Mouse (Mus musculus) liver, postnatal 0 days (tissue): ENCODE data around the gene Popdc3. TPM values are rescaled to one million over a fixed set of nuclear protein-coding genes. Genes with fewer than 3 reads are reported as not detected.

Experiments used
- ATAC-seq: fragments of 200-750 bp; cut with Nextera tagmentation; 2 replicates; pipeline ENCODE4 v1.8.0; 2017; ENCODE audit warnings: mild to moderate bottlenecking, moderate library complexity
- DNase-seq: peaks from one replicate; pipeline ENCODE4 v3.0.0-alpha.2; 2016
- H3K27ac ChIP-seq: fragments of 300-500 bp; sonication (generic); 2 replicates; pipeline ENCODE4 v1.5.1; 2014; ENCODE audit warnings: antibody characterized with exemption, moderate library complexity, mild to moderate bottlenecking, low read depth
- H3K27me3 ChIP-seq: fragments of 300-500 bp; sonication (generic); 2 replicates; pipeline ENCODE4 v1.6.1; 2014; ENCODE audit warnings: low read length, control low read depth, mixed read lengths; ENCODE audit not compliant: insufficient read depth
- H3K36me3 ChIP-seq: fragments of 300-500 bp; sonication (generic); replicated peaks from 2 replicates; pipeline ENCODE4 v1.6.1; 2014; ENCODE audit warnings: mild to moderate bottlenecking, control low read depth, low read length, moderate library complexity, mixed read lengths; ENCODE audit not compliant: insufficient read depth
- H3K4me1 ChIP-seq: fragments of 300-500 bp; sonication (generic); 2 replicates; pipeline ENCODE4 v1.6.1; 2014; ENCODE audit warnings: antibody characterized with exemption, mild to moderate bottlenecking, control low read depth; ENCODE audit not compliant: insufficient read depth
- H3K4me2 ChIP-seq: fragments of 300-500 bp; sonication (generic); 2 replicates; pipeline ENCODE4 v1.6.1; 2014; ENCODE audit warnings: low read depth, mild to moderate bottlenecking, low read length, moderate library complexity, mixed read lengths
- H3K4me3 ChIP-seq: fragments of 300-500 bp; sonication (generic); 2 replicates; pipeline ENCODE4 v1.5.1; 2014; ENCODE audit warnings: low read depth, low read length
- H3K9ac ChIP-seq: fragments of 300-500 bp; sonication (generic); replicated peaks from 2 replicates; pipeline ENCODE4 v1.6.1; 2014; ENCODE audit warnings: mild to moderate bottlenecking, moderate library complexity
- H3K9me3 ChIP-seq: fragments of 300-500 bp; sonication (generic); 2 replicates; pipeline ENCODE4 v1.6.1; 2016; ENCODE audit warnings: mild to moderate bottlenecking, control low read depth, low read length, mixed read lengths
- CTCF ChIP-seq: sonication (generic); IDR thresholded peaks from 2 replicates; pipeline ENCODE4 v1.5.1; 2016; ENCODE audit warnings: antibody characterized with exemption, low read depth
- EP300 ChIP-seq: IDR thresholded peaks from 2 replicates; pipeline ENCODE4 v1.6.1; 2016; ENCODE audit warnings: antibody characterized with exemption, low read depth, mild to moderate bottlenecking
- WGBS: fragments of 180-500 bp; shearing (Covaris S2); extraction: QIAGEN DNeasy Blood & Tissue Kit; methylation state at CpG from one replicate; pipeline ENCODE4 v1.1.7; 2014; ENCODE audit not compliant: insufficient replicate concordance; 5-methylcytosine and 5-hydroxymethylcytosine counted together
- polyA plus RNA-seq: library from polyadenylated mRNA; unstranded; fragments of >200 nt; fragmentation: Nextera tagmentation; extraction: Ambion mirVana; gene quantifications from 2 replicates; pipeline ENCODE4 v1.2.1, GENCODE M21; 2015

The Popdc3 gene
- polyA plus RNA-seq, 1 experiment from 2014 or later = not detected

- H3K4me2 ChIP-seq = no peak overlapping the region
- 47% methylated on average over 5 of the region's 5 CpGs for WGBS
- ATAC-seq = no peak
- H3K9me3 ChIP-seq = no peaks in the 10 kb centered on the region
- H3K4me3 ChIP-seq = no peak overlapping the region
- no peak overlapping the region for H3K9ac ChIP-seq
- H3K4me1 ChIP-seq = no peaks in the 10 kb centered on the region
- no peak for DNase-seq
- H3K36me3 ChIP-seq = no peaks in the 10 kb centered on the region
- TF ChIP-seq CTCF (no peak), EP300 (no peak)
- H3K27ac ChIP-seq = no peak overlapping the region
- no peaks in the 10 kb centered on the region for H3K27me3 ChIP-seq
Observed at GRCm38 (mm10) chr10:45363396-45363795, 185.5 kb downstream of the Popdc3 start.

DNA sequence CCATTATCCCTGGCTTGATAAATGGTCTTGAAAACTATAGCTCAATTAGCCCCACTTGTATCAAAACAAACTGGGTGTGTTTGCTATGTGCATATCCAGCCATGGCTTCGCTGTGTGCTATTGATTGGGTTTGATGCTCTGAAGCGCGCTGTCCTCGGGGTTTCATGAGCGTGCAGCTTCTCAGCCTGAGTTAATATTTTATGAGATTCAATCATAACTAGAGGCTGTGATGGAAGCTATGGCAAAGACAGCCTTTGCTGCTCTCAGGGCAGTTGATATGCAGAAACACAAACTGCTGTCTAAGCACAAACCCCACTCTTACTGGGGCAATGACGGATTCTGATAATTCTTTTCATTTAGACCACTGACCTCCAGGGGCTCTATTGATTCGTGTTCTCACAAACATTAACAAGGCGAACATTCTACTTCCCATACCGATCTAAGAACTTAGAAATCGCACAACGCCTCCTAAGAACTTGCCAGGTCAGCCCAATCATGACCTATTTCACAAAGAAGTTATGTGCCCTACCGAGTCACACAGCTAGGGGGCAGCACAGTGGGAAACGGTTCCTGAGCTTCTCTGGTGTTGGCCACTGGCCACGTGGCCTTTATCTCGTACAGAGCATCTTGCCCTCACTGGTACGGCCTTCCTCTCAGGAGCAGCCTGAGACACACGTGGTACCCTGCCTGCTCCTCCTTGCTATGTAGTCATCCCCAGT, 189.2 kb downstream of the Popdc3 start:
- ATAC-seq = no peak
- peak; percentile 25 for TF ChIP-seq CTCF
- TF ChIP-seq EP300 = no peak
- no peak overlapping the region for H3K27ac ChIP-seq
- no peaks in the 10 kb centered on the region for H3K9me3 ChIP-seq
- 74% methylated on average over 17 of the region's 17 CpGs for WGBS
- no peaks in the 10 kb centered on the region for H3K4me1 ChIP-seq
- no peak overlapping the region for H3K9ac ChIP-seq
- no peak overlapping the region for H3K4me3 ChIP-seq
- no peaks in the 10 kb centered on the region for H3K36me3 ChIP-seq
- DNase-seq = no peak
- no peak overlapping the region for H3K4me2 ChIP-seq
- no peaks in the 10 kb centered on the region for H3K27me3 ChIP-seq

Other genes with a start within 250 kb of the Popdc3 start
- 6.4 and 7.1 TPM in 2 replicates for gene Prep, start 110.9 kb upstream of the Popdc3 start, polyA plus RNA-seq
- 0.05 and 0.11 TPM in 2 replicates for gene Bves, start 157.7 kb downstream of the Popdc3 start, polyA plus RNA-seq